Mouse (Mus musculus): Measurements from ENCODE around the gene Txk. TPM values are rescaled to one million over a fixed set of nuclear protein-coding genes. Genes with fewer than 3 reads are reported as not detected.

Gene Txk
- polyA plus RNA-seq, 1 experiment from 2014 or later: not detected

DNA sequence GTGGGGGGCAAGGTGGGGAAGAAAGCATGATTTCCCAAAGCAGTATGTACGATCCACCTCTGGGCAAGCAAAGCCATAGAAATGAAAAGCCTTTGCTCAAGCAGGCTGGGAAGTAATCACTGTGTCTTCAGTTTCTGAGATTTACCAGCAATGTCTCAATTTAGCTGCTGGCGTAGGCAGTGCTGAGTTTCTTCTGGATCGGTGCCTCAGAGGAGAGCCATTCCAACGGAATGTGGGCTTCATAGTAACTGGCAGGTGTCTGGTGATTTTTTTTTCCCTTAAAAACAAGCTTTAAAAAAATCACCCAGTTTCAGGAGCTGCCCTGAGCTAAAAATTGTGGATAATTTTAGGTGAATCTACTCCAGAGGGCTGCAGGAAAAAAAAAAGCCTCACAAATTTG lies 5.2 kb downstream of the Txk start:
- ATAC-seq (ENCODE audit: low FRiP score): no peak
- no peak overlapping the region for H3K4me3 ChIP-seq
- WGBS: 87% methylated on average over 4 of the region's 4 CpGs
- no peaks in the 10 kb centered on the region for H3K9me3 ChIP-seq (replicated peaks)
- H3K4me1 ChIP-seq: no peaks in the 10 kb centered on the region
- no peak overlapping the region for H3K27ac ChIP-seq
- no peaks in the 10 kb centered on the region for H3K27me3 ChIP-seq
- no peak overlapping the region for H3K9ac ChIP-seq
- H3K36me3 ChIP-seq: no peaks in the 10 kb centered on the region
- no peak overlapping the region for H3K4me2 ChIP-seq (replicated peaks)

DNA sequence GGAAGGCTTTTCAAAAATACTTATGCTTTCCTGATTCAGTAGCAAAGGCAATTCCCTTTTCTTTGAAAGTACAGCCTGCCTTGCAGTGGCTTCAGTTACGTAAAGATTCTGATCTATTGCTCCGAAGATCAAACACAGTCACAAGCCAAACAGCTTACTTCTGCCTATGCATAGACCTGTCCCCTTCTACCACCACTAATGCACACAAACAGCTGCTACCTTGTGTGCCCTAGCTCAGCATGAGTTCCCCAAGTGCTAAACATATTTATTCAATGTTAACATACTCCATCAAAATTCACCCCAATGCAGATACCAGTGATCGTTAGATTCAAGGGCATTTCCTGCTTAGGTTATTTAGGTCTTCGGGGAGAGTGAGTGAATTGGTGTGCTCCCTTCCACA lies 6.1 kb downstream of the Txk start:
- Histone ChIP-seq H3K4me3 (no peak overlapping the region), H3K27me3 (no peaks in the 10 kb centered on the region), H3K4me1 (no peaks in the 10 kb centered on the region), H3K27ac (no peak overlapping the region), H3K9ac (no peak overlapping the region), H3K4me2 (replicated peaks) (no peak overlapping the region), H3K36me3 (no peaks in the 10 kb centered on the region), H3K9me3 (replicated peaks) (no peaks in the 10 kb centered on the region)
- WGBS: 87% methylated on average over 4 of the region's 4 CpGs
- no peak for ATAC-seq (ENCODE audit: low FRiP score)

DNA sequence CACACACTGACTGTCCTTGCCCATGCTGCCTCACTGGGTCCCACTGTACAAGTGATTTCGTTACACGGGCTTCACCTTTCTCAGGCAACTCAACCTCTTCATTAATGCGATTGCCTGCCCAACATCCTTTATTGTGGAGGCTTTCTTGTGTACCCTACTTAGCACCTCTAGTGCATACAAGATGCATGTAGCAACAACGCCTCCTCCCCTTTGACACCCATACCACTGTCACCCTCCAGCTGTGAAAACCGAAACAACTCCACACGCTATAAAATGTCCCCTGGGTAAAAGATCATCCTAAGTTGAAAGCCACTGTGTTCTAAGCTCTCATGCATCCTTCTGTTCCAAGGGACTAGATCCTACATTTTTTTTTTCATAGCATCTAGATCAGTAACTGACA lies 9.5 kb downstream of the Txk start:
- H3K36me3 ChIP-seq: no peaks in the 10 kb centered on the region
- 94% methylated on average over 6 of the region's 6 CpGs for WGBS
- ATAC-seq (ENCODE audit: low FRiP score): no peak
- H3K27ac ChIP-seq: no peak overlapping the region
- H3K4me3 ChIP-seq: no peak overlapping the region
- no peaks in the 10 kb centered on the region for H3K27me3 ChIP-seq
- H3K4me2 ChIP-seq (replicated peaks): no peak overlapping the region
- no peaks in the 10 kb centered on the region for H3K4me1 ChIP-seq
- no peak overlapping the region for H3K9ac ChIP-seq
- no peaks in the 10 kb centered on the region for H3K9me3 ChIP-seq (replicated peaks)

DNA sequence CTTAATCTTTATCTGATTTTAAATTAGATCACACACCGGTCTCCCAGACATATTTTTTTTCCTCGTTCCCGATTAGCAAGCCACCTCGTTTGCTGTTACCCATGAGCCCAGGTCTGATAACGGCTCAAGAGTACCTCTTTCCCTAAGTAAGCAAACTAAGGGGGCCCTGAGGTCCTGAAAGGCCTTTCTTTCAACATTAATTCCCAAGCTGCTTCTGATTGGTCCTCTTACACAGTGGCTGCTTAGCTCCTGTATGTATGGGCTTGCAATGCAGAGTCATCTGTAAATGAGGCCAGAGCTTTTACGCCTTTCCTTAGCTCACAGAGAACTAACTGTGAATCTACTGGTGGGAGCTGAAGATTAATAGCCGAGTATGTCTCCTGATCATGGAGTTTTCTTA lies 15.7 kb downstream of the Txk start:
- no peak for ATAC-seq (ENCODE audit: low FRiP score)
- no peaks in the 10 kb centered on the region for H3K4me1 ChIP-seq
- no peak overlapping the region for H3K4me2 ChIP-seq (replicated peaks)
- H3K27ac ChIP-seq: no peak overlapping the region
- H3K9me3 ChIP-seq (replicated peaks): no peaks in the 10 kb centered on the region
- no peak overlapping the region for H3K9ac ChIP-seq
- H3K27me3 ChIP-seq: no peaks in the 10 kb centered on the region
- WGBS: 78% methylated on average over 7 of the region's 7 CpGs
- H3K4me3 ChIP-seq: no peak overlapping the region
- no peaks in the 10 kb centered on the region for H3K36me3 ChIP-seq

DNA sequence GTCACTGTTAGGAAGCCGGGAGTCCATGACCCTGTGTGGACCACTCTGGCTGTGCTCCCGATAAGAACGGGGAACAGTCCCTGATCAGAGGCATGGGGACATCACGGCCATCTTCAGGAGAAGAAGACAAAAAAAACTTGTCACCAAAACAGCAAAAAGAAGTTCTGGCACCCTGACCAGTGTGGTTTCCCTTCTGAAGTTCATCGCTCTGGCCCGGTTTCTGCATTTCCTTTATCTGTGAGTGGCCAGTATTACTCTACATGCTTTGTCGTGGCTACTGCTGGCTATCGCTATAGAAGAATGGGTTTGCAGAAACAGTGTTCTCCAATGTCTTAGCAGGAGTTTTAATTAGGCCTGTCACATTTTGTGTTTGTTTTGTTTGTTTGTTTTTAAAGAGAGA lies 16.1 kb downstream of the Txk start:
- H3K9me3 ChIP-seq (replicated peaks): no peaks in the 10 kb centered on the region
- H3K36me3 ChIP-seq: no peaks in the 10 kb centered on the region
- 84% methylated on average over 8 of the region's 8 CpGs for WGBS
- H3K4me3 ChIP-seq: no peak overlapping the region
- no peak overlapping the region for H3K4me2 ChIP-seq (replicated peaks)
- no peak overlapping the region for H3K27ac ChIP-seq
- no peak overlapping the region for H3K9ac ChIP-seq
- H3K27me3 ChIP-seq: no peaks in the 10 kb centered on the region
- no peaks in the 10 kb centered on the region for H3K4me1 ChIP-seq
- ATAC-seq (ENCODE audit: low FRiP score): no peak

DNA sequence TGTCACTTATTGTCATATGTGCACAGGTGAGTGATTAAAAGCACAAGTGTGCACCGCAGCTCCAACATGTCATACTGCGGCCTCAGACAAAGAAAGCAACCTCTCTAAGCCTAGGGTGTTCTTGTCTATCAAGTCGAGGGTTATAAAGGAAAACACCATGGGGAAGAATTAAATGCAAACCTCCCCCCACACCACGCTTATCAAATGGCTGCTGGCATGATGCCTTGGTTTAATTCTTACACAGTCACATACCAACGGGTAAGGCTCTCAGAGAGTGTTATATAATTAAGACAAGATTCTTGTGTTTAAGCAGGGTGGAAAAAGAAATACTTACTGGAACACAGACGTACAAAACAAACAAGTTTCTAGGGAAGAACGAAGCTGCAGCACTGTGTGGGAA lies 16.8 kb downstream of the Txk start:
- Histone ChIP-seq H3K9me3 (replicated peaks) (no peaks in the 10 kb centered on the region), H3K4me2 (replicated peaks) (no peak overlapping the region), H3K27me3 (no peaks in the 10 kb centered on the region), H3K36me3 (no peaks in the 10 kb centered on the region), H3K4me1 (no peaks in the 10 kb centered on the region), H3K9ac (no peak overlapping the region), H3K27ac (no peak overlapping the region), H3K4me3 (no peak overlapping the region)
- 74% methylated on average over 7 of the region's 7 CpGs for WGBS
- ATAC-seq (ENCODE audit: low FRiP score): no peak

DNA sequence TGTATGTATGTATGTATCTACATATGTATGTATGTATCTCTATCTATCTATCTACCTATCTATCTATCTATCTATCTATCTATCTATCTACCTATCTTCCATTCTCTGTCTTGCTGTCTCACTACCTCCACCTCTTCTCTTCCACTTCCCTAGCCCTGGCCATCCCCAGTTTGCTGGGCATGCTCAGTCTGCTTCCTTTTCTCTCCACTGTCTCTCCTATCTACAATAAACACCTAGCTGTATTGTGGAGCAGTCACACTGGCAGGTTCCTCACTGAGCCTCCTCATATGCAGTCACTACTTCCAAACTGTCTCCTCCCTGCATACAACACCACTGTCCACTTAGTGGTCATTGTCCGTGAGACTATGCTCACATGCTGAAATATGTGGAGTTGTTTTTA lies 19.7 kb downstream of the Txk start:
- Histone ChIP-seq H3K4me2 (replicated peaks) (no peak overlapping the region), H3K9me3 (replicated peaks) (no peaks in the 10 kb centered on the region), H3K27ac (no peak overlapping the region), H3K4me1 (no peaks in the 10 kb centered on the region), H3K4me3 (no peak overlapping the region), H3K27me3 (no peaks in the 10 kb centered on the region), H3K9ac (no peak overlapping the region), H3K36me3 (no peaks in the 10 kb centered on the region)
- 89% methylated on average over 1 of the region's 1 CpGs for WGBS
- ATAC-seq (ENCODE audit: low FRiP score): no peak

DNA sequence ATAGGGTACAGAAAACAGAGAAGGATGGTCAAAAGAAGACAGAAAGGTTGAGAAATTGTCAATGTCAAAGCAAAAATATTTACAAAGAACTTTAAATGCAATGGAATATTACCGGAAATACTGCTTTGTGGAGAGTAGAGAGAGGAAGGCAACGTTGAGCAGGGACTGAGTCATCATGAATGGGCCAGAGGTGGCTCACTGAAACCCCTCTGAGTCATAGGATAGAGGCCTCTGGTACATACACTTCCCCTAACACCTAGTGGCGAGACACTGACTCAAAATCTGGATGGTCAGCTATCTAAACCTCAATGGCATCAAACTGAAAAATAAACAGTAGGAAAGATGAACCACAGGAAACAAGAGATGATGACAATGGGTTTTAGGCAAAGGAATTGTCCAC lies 27.2 kb downstream of the Txk start:
- Histone ChIP-seq H3K9me3 (replicated peaks) (no peaks in the 10 kb centered on the region), H3K9ac (no peak overlapping the region), H3K36me3 (no peaks in the 10 kb centered on the region), H3K4me2 (replicated peaks) (no peak overlapping the region), H3K4me3 (no peak overlapping the region), H3K27ac (no peak overlapping the region), H3K27me3 (no peaks in the 10 kb centered on the region), H3K4me1 (no peaks in the 10 kb centered on the region)
- 86% methylated on average over 3 of the region's 3 CpGs for WGBS
- ATAC-seq (ENCODE audit: low FRiP score): no peak

DNA sequence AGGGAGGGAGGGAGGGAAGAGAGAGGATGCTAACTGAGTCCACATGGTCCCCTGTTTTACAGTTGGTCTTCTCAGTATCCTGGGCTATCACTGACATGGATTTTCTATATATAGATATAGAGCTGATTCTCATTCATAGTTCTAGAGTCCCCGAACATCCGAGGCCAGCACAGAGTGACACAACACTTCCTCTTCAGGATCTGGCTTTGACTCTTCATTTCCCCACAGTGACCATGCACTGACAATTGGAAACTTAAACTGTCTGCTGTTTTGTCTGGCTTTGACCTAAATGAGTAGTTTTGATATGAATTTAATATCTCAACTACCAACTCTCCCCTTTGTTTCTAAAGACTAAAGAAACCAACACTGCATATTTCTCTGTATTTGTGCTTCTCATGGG lies 29.1 kb downstream of the Txk start:
- H3K36me3 ChIP-seq: no peaks in the 10 kb centered on the region
- no peak overlapping the region for H3K4me3 ChIP-seq
- no peaks in the 10 kb centered on the region for H3K4me1 ChIP-seq
- no peak overlapping the region for H3K4me2 ChIP-seq (replicated peaks)
- H3K9me3 ChIP-seq (replicated peaks): no peaks in the 10 kb centered on the region
- WGBS: 80% methylated on average over 2 of the region's 2 CpGs
- ATAC-seq (ENCODE audit: low FRiP score): no peak
- no peak overlapping the region for H3K9ac ChIP-seq
- no peak overlapping the region for H3K27ac ChIP-seq
- H3K27me3 ChIP-seq: no peaks in the 10 kb centered on the region

DNA sequence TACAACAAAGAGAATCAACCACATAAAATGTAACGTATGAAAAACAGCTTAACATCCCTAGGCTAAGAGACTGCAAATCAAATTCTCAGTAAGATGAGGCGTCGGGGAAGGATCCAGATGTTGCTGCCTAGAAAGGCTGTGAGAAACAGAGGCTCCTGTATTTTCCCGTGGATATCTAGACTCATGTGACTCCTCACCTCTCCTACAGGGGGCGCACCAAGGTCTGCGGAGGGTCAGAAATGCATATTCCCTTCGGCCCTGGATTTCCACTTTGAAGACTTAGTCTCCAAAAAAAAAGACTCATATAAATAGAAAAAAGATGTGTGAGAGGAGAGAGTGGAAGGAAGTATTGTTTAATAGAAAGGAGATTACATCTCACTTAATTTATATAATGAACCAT lies 32.0 kb downstream of the Txk start:
- H3K27ac ChIP-seq: no peak overlapping the region
- no peaks in the 10 kb centered on the region for H3K27me3 ChIP-seq
- 62% methylated on average over 7 of the region's 7 CpGs for WGBS
- no peak overlapping the region for H3K9ac ChIP-seq
- no peak for ATAC-seq (ENCODE audit: low FRiP score)
- H3K4me2 ChIP-seq (replicated peaks): no peak overlapping the region
- no peak overlapping the region for H3K4me3 ChIP-seq
- no peaks in the 10 kb centered on the region for H3K36me3 ChIP-seq
- no peaks in the 10 kb centered on the region for H3K4me1 ChIP-seq
- no peaks in the 10 kb centered on the region for H3K9me3 ChIP-seq (replicated peaks)

DNA sequence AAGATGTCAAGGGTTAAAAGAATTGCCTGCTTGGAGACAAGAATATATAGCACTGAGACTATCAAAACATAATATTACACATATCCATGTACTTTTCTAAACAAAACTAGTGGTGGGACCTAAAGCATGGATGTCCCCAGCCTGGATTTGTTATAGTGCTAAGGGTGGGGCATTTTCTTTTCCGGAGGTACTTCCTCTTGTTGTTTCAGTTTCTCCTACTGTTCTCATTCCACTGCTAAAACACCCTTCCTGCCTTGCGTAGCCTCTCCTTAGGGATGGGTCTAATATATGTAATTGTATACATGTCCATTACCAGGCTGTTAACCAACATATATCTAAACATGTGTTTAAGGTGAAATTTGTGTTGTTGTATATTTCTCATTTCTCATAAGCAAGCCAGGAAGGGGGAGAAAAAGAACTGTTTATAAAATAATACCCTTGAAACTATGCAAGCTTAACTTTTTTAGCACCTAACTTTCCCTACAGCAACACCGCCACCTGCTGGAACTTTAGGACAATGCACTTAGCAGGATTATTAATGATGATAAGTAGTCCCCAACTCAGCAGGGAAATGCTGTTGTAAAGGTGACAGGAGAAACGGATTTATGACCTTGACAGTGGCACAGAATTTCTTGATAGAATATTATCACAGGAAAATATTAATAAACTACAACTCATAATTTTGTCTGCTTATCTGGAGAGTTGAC lies 41.9 kb downstream of the Txk start:
- Histone ChIP-seq H3K9me3 (replicated peaks) (no peaks in the 10 kb centered on the region), H3K27me3 (no peaks in the 10 kb centered on the region), H3K4me2 (replicated peaks) (no peak overlapping the region), H3K36me3 (no peaks in the 10 kb centered on the region), H3K9ac (no peak overlapping the region), H3K4me1 (no peaks in the 10 kb centered on the region), H3K4me3 (no peak overlapping the region), H3K27ac (no peak overlapping the region)
- 26% methylated on average over 4 of the region's 4 CpGs for WGBS
- ATAC-seq (ENCODE audit: low FRiP score): no peak

DNA sequence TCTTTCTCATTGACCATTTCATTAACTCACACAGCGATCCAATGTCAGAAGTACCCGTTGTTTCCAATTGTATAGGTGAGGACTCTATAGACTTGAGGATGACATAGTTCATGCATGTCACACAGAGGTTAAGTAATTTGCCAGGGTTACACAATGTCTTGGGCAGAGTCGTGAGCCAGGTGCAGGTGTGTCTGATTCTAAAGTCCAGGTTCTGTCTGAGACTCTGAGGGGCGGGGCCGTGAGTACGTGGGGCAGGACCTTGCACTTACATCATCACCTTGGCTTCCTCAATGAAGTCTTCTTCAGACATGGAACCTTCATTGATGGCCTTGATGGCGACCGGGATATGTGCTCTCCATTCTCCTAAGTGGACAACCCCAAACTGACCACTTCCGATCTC lies 42.6 kb downstream of the Txk start:
- ATAC-seq (ENCODE audit: low FRiP score): no peak
- 93% methylated on average over 9 of the region's 9 CpGs for WGBS
- no peaks in the 10 kb centered on the region for H3K4me1 ChIP-seq
- no peak overlapping the region for H3K4me3 ChIP-seq
- H3K9me3 ChIP-seq (replicated peaks): no peaks in the 10 kb centered on the region
- H3K27me3 ChIP-seq: no peaks in the 10 kb centered on the region
- no peaks in the 10 kb centered on the region for H3K36me3 ChIP-seq
- no peak overlapping the region for H3K9ac ChIP-seq
- no peak overlapping the region for H3K27ac ChIP-seq
- H3K4me2 ChIP-seq (replicated peaks): no peak overlapping the region

DNA sequence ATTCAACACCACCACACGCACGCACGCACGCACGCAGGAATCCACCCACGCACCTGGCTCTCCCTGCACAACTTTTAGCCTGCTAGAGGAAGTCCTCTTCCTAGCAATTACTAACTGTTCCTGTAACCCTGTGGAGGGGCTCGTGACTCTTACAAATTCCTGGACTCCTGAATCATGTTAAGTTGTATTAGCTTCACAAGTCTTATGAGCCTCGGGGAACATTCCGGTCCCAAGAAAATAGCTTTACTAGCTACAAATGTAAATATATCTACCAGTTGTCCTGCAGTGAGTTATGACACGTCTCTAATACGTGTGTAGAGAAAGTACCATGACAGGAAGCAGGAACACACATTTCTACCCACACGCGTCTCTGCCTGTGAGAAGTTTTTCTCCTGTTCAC lies 43.1 kb downstream of the Txk start:
- no peaks in the 10 kb centered on the region for H3K9me3 ChIP-seq (replicated peaks)
- no peaks in the 10 kb centered on the region for H3K36me3 ChIP-seq
- no peak overlapping the region for H3K9ac ChIP-seq
- no peak overlapping the region for H3K4me2 ChIP-seq (replicated peaks)
- ATAC-seq (ENCODE audit: low FRiP score): no peak
- H3K4me3 ChIP-seq: no peak overlapping the region
- no peaks in the 10 kb centered on the region for H3K27me3 ChIP-seq
- no peak overlapping the region for H3K27ac ChIP-seq
- 80% methylated on average over 13 of the region's 13 CpGs for WGBS
- H3K4me1 ChIP-seq: no peaks in the 10 kb centered on the region

Data from hindbrain, embryonic 12.5 days (tissue).